Mouse (Mus musculus) adrenal gland, postnatal 14 days (tissue): ENCODE data around the gene Ssbp2. TPM values are rescaled to one million over a fixed set of nuclear protein-coding genes. Genes with fewer than 3 reads are reported as not detected.

Experiments used
- DNase-seq: peaks from one replicate; pipeline ENCODE4 v3.0.0; 2021; ENCODE audit warnings: mixed read lengths
- microRNA-seq, 2 experiments: library from miRNA; unstranded; fragments of <30 nt; microRNA quantifications; one replicate each; pipeline ENCODE4 v1.2.0; 2021
- total RNA-seq: library from RNA; stranded (reverse); gene quantifications from 2 replicates; pipeline ENCODE4 v1.2.3, GENCODE M21; 2021

Gene Ssbp2
- total RNA-seq, 1 experiment from 2014 or later, result 30.0 TPM

DNA sequence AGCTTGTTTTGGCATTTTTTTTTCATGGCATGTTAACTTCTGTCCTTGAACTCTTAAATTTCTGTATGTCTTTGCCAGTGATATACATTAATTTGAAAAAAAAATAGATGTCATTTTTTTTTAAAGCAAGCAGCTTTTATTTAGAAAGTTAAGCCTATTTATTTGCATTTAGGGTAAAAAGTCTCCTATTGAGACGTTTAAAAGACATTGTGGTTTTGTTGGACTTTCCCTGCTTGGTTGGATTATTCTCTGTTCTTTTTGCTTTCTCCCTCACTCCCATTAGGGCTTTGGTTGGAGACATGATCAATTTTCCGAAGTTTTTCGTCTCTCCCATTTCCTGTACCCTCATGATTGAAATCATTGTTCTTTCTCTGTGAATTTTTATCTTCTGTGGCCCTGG is 265.0 kb downstream of the Ssbp2 start:
- no peak for DNase-seq

DNA sequence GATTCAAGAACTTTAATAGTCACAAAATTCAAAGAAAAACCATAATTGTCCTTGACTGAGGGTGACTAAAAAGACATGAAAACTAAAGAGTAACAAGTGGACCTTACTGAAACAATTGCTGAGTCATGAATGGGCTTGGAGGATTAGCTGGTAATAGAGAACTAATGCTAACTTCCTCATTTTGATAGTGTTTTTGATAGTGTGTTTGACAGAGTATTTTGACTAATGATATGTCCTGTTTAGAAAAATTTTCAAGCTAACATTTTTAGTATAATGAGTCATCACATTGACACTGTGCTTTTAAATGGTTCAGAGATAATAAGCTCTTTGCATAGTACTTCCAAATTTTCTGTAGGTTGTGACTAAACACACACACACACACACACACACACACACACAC is 267.8 kb downstream of the Ssbp2 start:
- DNase-seq, result no peak

DNA sequence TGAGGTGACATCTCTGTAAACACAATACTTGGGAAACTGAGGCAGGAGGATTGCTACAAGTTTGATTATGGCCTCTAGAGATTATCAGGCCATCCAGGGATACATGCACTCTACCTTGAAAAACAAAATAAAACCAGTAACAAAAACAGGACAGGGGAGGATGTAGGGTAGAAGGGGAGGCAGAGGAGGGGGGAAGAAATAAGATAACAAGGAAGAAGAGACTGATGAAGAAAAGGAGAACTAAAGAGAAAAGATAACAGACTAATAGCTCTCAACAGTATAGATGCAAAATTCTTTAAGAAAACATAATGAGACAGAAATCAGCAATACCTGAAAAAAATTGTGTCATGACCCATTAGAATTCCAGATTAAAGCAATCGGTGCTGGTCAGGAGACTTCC is 277.1 kb downstream of the Ssbp2 start:
- DNase-seq, result no peak

DNA sequence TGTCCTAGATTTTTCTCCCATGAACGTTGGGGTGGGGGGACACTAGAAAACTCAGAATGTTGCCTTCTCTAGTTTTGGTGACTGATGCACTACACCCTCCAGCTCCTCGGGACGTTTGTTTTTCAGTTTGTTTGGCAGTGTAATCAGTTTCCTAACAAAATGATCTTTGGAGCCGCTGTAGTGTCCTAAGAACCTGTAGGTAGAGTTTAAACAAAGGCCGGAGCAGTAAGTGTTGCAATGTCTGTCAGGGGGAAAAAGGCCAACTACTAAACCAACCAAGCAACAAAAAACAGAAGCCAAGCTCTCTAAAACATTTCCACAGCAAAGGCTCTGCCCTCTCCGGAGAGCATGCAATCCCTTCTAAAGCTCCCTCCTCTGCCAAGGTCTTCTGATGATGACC is 280.8 kb downstream of the Ssbp2 start:
- DNase-seq, result no peak

DNA sequence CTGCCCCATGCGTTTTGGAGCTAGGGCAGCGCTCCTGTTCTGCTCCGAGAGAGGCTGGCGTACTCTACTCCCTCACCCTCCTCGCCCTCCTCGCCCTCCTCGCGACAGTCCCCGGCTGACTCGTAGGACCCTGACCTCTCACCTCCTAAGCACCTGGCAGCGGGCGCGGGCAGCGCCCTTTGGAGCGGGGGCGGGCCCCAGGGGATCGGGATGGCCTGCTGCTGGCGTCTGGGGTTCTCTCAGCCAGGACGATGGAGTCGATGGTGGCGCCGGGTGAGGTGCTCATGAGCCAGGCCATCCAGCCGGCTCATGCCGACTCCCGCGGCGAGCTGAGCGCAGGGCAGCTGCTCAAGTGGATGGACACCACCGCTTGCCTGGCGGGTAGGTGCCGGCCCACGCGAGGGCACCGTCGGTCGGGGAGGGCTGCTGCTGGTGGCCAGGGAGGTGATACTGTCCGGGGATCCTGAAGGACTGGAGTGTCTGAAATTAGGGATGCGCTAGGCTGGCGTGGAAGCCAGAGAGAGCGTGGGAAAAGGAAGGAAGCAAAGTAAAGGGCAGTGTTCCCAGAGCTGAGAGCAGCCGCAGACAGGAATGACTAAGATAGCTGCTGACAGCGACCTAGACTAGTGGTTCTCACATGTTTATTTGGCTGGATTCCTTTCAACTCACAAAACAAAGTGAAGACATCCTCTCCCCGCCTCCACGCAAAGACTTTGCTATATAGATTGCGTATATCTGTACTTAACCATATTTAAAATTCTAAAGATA is 281.4 kb downstream of the Ssbp2 start, which contains the start of gene Acot12:
Acot12 (plus strand) TSS at position 233 of the 768 bp plus-strand sequence.
- peak; percentile 77 for DNase-seq

DNA sequence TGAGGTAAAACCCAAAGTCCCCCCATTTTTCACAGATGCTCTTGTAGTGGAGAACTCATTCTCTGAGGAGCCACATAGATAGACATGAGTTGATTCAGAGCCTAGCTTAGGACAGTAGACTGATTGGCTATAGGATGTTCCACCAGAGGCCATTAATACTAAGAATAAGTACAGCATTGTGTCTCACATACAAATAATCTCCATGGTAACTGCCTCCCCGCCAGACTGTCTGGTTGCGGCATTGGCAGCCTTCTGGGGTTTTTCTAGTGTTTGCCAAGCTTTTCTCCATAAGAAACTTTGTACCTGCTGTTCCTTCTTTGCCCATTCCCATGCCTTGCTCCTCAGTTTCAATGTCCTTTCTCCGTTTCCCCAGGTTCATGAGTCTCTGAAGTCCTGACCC is 283.1 kb downstream of the Ssbp2 start:
- no peak for DNase-seq

DNA sequence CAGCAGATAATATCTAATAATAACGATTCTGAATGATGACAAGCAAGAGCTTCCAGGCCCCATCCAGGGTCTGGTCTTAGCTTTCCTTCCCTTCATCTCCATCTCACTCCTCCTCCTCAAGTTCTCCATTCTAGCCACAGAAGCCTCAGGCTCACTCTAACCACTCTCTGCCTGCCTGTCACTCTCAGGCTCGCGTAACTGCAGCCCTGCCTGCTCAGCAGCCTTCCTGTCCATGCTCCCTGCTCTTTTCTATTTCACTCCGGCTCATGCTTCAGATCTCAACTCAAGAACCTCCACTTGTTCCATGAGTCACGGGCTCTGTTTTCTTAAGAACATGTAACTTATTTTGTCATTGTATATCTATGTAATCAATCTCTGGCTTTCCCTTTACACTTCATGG is 286.4 kb downstream of the Ssbp2 start:
- DNase-seq, result no peak

DNA sequence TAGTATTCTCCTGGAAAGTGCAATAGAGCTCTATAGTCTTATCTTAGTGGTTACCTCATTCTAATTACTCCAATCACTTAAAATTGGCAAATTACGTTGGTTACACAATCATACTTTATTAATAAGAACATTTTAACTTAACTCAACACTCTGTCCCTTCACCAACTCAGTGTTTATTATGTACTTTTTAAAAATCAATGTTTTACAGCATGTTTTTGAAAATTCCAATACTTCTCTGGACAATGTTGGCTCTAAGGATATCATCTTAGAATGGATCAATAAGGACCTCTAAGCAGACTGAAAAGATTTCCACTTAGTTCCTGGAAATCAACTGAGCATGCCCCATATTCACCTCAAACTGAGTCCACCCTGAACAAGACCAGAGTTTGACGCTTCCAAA is 288.3 kb downstream of the Ssbp2 start:
- no peak for DNase-seq

DNA sequence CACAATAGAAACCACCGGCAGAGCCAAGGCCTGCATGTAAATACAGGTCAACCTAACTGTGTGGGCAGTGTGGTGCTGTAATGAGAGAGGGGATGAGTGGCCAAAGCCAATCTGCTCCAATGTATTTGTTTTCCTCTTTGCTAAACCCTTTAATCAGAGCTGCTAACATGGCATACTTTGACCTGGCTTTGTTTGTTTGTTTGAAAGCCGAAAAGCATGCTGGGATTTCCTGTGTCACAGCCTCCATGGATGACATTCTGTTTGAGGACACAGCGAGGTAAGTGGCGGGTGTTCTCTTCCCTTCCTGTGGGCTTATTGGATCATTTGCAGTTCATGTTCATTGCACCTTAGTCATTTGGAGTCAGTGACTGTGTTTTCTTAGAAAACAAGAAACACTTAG is 289.9 kb downstream of the Ssbp2 start:
- no peak for DNase-seq

Small RNA genes within 50 kb of the gene (microRNA-seq; reads per million reads assigned to microRNA genes)
- 0 reads per million in 2 experiments for gene Gm27656

Other genes starting within 250 kb of the Ssbp2 start
- 13.7 and 18.2 TPM in 2 replicates for gene Atg10, start 236.3 kb upstream of the Ssbp2 start, total RNA-seq